Mouse (Mus musculus): ENCODE results near the gene Rbfox1.

GRCm38 (mm10) chr16:6381572-6381971 lies 496.4 kb downstream of the Rbfox1 start:
- TF ChIP-seq CTCF (IDR thresholded peaks at IDR 0.05; ENCODE audit: low read depth) (no peak), EP300 (optimal IDR thresholded peaks at IDR 0.05) (no peak)
